Mouse (Mus musculus): Measurements from ENCODE around the gene Rgsl1. TPM values are rescaled to one million over a fixed set of nuclear protein-coding genes. Genes with fewer than 3 reads are reported as not detected.
"Not testable (repeated sequence)": the region's sequence is repeated elsewhere in the genome, so short reads cannot be mapped to it uniquely, and the experiment has no call there.

Rgsl1 gene
- polyA plus RNA-seq, 1 experiment from 2014 or later, result 0.55 TPM

- not testable (repeated sequence) for H3K4me2 ChIP-seq (ENCODE audit: low read depth, low read length); ATAC-seq (ENCODE audit: low read depth); H3K9me3 ChIP-seq (ENCODE audit: control insufficient read depth, low read length); H3K36me3 ChIP-seq (ENCODE audit: control insufficient read depth, insufficient read depth, low read length); H3K27me3 ChIP-seq (ENCODE audit: control insufficient read depth, insufficient read depth, low read length); H3K4me1 ChIP-seq (ENCODE audit: control insufficient read depth, insufficient read depth, low read length); H3K9ac ChIP-seq (replicated peaks; ENCODE audit: low read depth, low read length); H3K27ac ChIP-seq (ENCODE audit: low read depth, low read length); H3K4me3 ChIP-seq (ENCODE audit: low read depth, low read length)
- WGBS, result 66% methylated on average over 6 of the region's 6 CpGs
Measured at GRCm38 (mm10) chr1:153769571-153769970, 74.4 kb downstream of the Rgsl1 start.

- H3K36me3 ChIP-seq (ENCODE audit: control insufficient read depth, insufficient read depth, low read length), result no peaks in the 10 kb centered on the region
- no peaks in the 10 kb centered on the region for H3K27me3 ChIP-seq (ENCODE audit: control insufficient read depth, insufficient read depth, low read length)
- H3K9ac ChIP-seq (replicated peaks; ENCODE audit: low read depth, low read length), result no peak overlapping the region
- no peaks in the 10 kb centered on the region for H3K4me1 ChIP-seq (ENCODE audit: control insufficient read depth, insufficient read depth, low read length)
- no peak overlapping the region for H3K27ac ChIP-seq (ENCODE audit: low read depth, low read length)
- no peaks in the 10 kb centered on the region for H3K9me3 ChIP-seq (ENCODE audit: control insufficient read depth, low read length)
- WGBS, result 82% methylated on average over 5 of the region's 5 CpGs
- H3K4me2 ChIP-seq (ENCODE audit: low read depth, low read length), result no peak overlapping the region
- ATAC-seq (ENCODE audit: low read depth), result no peak
- H3K4me3 ChIP-seq (ENCODE audit: low read depth, low read length), result no peak overlapping the region
Measured at GRCm38 (mm10) chr1:153768465-153768864, 75.5 kb downstream of the Rgsl1 start.

GRCm38 (mm10) chr1:153767281-153767680 lies 76.7 kb downstream of the Rgsl1 start:
- H3K36me3 ChIP-seq (ENCODE audit: control insufficient read depth, insufficient read depth, low read length), result peaks cover 1% of the 10 kb centered on the region; the same call in 1 of the 2 replicates

GRCm38 (mm10) chr1:153766298-153766697 lies 77.6 kb downstream of the Rgsl1 start:
- WGBS, result 54% methylated on average over 8 of the region's 8 CpGs
- Histone ChIP-seq H3K9ac (replicated peaks; ENCODE audit: low read depth, low read length) (no peak overlapping the region), H3K36me3 (ENCODE audit: control insufficient read depth, insufficient read depth, low read length) (peaks cover 7% of the 10 kb centered on the region; the same call in 1 of the 2 replicates), H3K27me3 (ENCODE audit: control insufficient read depth, insufficient read depth, low read length) (no peaks in the 10 kb centered on the region), H3K4me3 (ENCODE audit: low read depth, low read length) (no peak overlapping the region), H3K4me1 (ENCODE audit: control insufficient read depth, insufficient read depth, low read length) (no peaks in the 10 kb centered on the region), H3K27ac (ENCODE audit: low read depth, low read length) (no peak overlapping the region), H3K9me3 (ENCODE audit: control insufficient read depth, low read length) (no peaks in the 10 kb centered on the region), H3K4me2 (ENCODE audit: low read depth, low read length) (no peak overlapping the region)
- no peak for ATAC-seq (ENCODE audit: low read depth)

More at GRCm38 (mm10) chr1:153767281-153767680, 76.7 kb downstream of the Rgsl1 start:
- ATAC-seq (ENCODE audit: low read depth), result no peak
- Histone ChIP-seq H3K4me2 (ENCODE audit: low read depth, low read length) (no peak overlapping the region), H3K4me3 (ENCODE audit: low read depth, low read length) (no peak overlapping the region), H3K27ac (ENCODE audit: low read depth, low read length) (no peak overlapping the region), H3K27me3 (ENCODE audit: control insufficient read depth, insufficient read depth, low read length) (no peaks in the 10 kb centered on the region), H3K4me1 (ENCODE audit: control insufficient read depth, insufficient read depth, low read length) (no peaks in the 10 kb centered on the region), H3K9me3 (ENCODE audit: control insufficient read depth, low read length) (no peaks in the 10 kb centered on the region), H3K9ac (replicated peaks; ENCODE audit: low read depth, low read length) (no peak overlapping the region)
- 89% methylated on average over 1 of the region's 1 CpGs for WGBS

- Histone ChIP-seq H3K4me1 (ENCODE audit: control insufficient read depth, insufficient read depth, low read length) (no peaks in the 10 kb centered on the region), H3K27ac (ENCODE audit: low read depth, low read length) (no peak overlapping the region), H3K27me3 (ENCODE audit: control insufficient read depth, insufficient read depth, low read length) (no peaks in the 10 kb centered on the region), H3K4me2 (ENCODE audit: low read depth, low read length) (no peak overlapping the region), H3K9me3 (ENCODE audit: control insufficient read depth, low read length) (no peaks in the 10 kb centered on the region), H3K4me3 (ENCODE audit: low read depth, low read length) (no peak overlapping the region), H3K36me3 (ENCODE audit: control insufficient read depth, insufficient read depth, low read length) (peaks cover 16% of the 10 kb centered on the region; the same call in 1 of the 2 replicates), H3K9ac (replicated peaks; ENCODE audit: low read depth, low read length) (no peak overlapping the region)
- no peak for ATAC-seq (ENCODE audit: low read depth)
- WGBS, result 89% methylated on average over 11 of the region's 11 CpGs
Measured at GRCm38 (mm10) chr1:153764136-153764535, 79.8 kb downstream of the Rgsl1 start.

- ATAC-seq (ENCODE audit: low read depth), result no peak
- Histone ChIP-seq H3K4me2 (ENCODE audit: low read depth, low read length) (no peak overlapping the region), H3K9me3 (ENCODE audit: control insufficient read depth, low read length) (no peaks in the 10 kb centered on the region), H3K36me3 (ENCODE audit: control insufficient read depth, insufficient read depth, low read length) (peaks cover 9% of the 10 kb centered on the region), H3K27me3 (ENCODE audit: control insufficient read depth, insufficient read depth, low read length) (no peaks in the 10 kb centered on the region), H3K4me3 (ENCODE audit: low read depth, low read length) (no peak overlapping the region), H3K27ac (ENCODE audit: low read depth, low read length) (no peak overlapping the region), H3K9ac (replicated peaks; ENCODE audit: low read depth, low read length) (no peak overlapping the region), H3K4me1 (ENCODE audit: control insufficient read depth, insufficient read depth, low read length) (peaks cover 16% of the 10 kb centered on the region; the same call in 1 of the 2 replicates)
- 76% methylated on average over 25 of the region's 25 CpGs for WGBS
Measured at GRCm38 (mm10) chr1:153753725-153754464, 90.0 kb downstream of the Rgsl1 start.

GRCm38 (mm10) chr1:153752521-153752920 lies 91.4 kb downstream of the Rgsl1 start:
- H3K4me3 ChIP-seq (ENCODE audit: low read depth, low read length), result peak overlapping the region; percentile 11; the same call in 1 of the 2 replicates
- H3K36me3 ChIP-seq (ENCODE audit: control insufficient read depth, insufficient read depth, low read length), result no peaks in the 10 kb centered on the region; the same call in 1 of the 2 replicates
- 91% methylated on average over 6 of the region's 6 CpGs for WGBS
- peaks cover 20% of the 10 kb centered on the region for H3K4me1 ChIP-seq (ENCODE audit: control insufficient read depth, insufficient read depth, low read length)
- H3K27me3 ChIP-seq (ENCODE audit: control insufficient read depth, insufficient read depth, low read length), result no peaks in the 10 kb centered on the region
- H3K4me2 ChIP-seq (ENCODE audit: low read depth, low read length), result peak overlapping the region; percentile 44
- ATAC-seq (ENCODE audit: low read depth), result no peak
- no peaks in the 10 kb centered on the region for H3K9me3 ChIP-seq (ENCODE audit: control insufficient read depth, low read length)
- no peak overlapping the region for H3K27ac ChIP-seq (ENCODE audit: low read depth, low read length)
- H3K9ac ChIP-seq (replicated peaks; ENCODE audit: low read depth, low read length), result no peak overlapping the region; the same call in 1 of the 2 replicates

- Histone ChIP-seq H3K9ac (replicated peaks; ENCODE audit: low read depth, low read length) (no peak overlapping the region; the same call in 1 of the 2 replicates), H3K27ac (ENCODE audit: low read depth, low read length) (peak overlapping the region; percentile 40; the same call in 1 of the 2 replicates), H3K36me3 (ENCODE audit: control insufficient read depth, insufficient read depth, low read length) (no peaks in the 10 kb centered on the region; the same call in 1 of the 2 replicates), H3K9me3 (ENCODE audit: control insufficient read depth, low read length) (no peaks in the 10 kb centered on the region), H3K4me3 (ENCODE audit: low read depth, low read length) (peak overlapping the region; percentile 11; the same call in 1 of the 2 replicates), H3K4me1 (ENCODE audit: control insufficient read depth, insufficient read depth, low read length) (peaks cover 20% of the 10 kb centered on the region), H3K27me3 (ENCODE audit: control insufficient read depth, insufficient read depth, low read length) (no peaks in the 10 kb centered on the region), H3K4me2 (ENCODE audit: low read depth, low read length) (peak overlapping the region; percentile 44)
- 38% methylated on average over 13 of the region's 13 CpGs for WGBS
- ATAC-seq (ENCODE audit: low read depth), result no peak
Measured at GRCm38 (mm10) chr1:153751763-153752301, 92.1 kb downstream of the Rgsl1 start.

GRCm38 (mm10) chr1:153750054-153750453 lies 93.9 kb downstream of the Rgsl1 start:
- Histone ChIP-seq H3K4me2 (ENCODE audit: low read depth, low read length) (peak overlapping the region; percentile 66), H3K9ac (replicated peaks; ENCODE audit: low read depth, low read length) (peak overlapping the region; percentile 39), H3K9me3 (ENCODE audit: control insufficient read depth, low read length) (no peaks in the 10 kb centered on the region), H3K4me3 (ENCODE audit: low read depth, low read length) (peak overlapping the region; percentile 29), H3K27ac (ENCODE audit: low read depth, low read length) (peak overlapping the region; percentile 73), H3K27me3 (ENCODE audit: control insufficient read depth, insufficient read depth, low read length) (no peaks in the 10 kb centered on the region), H3K4me1 (ENCODE audit: control insufficient read depth, insufficient read depth, low read length) (peaks cover 20% of the 10 kb centered on the region), H3K36me3 (ENCODE audit: control insufficient read depth, insufficient read depth, low read length) (no peaks in the 10 kb centered on the region)
- ATAC-seq (ENCODE audit: low read depth), result peak; percentile 26
- WGBS, result 19% methylated on average over 6 of the region's 6 CpGs
